Mouse (Mus musculus) urinary bladder, postnatal 14 days (tissue): ENCODE data around the gene Myb.
A peak's percentile ranks its signal among the peaks of the same experiment; 100 is the strongest.

ENCODE experiments used
- DNase-seq: peaks from one replicate; pipeline ENCODE4 v3.0.0; 2021; ENCODE audit warnings: low spot score

Myb gene

DNA sequence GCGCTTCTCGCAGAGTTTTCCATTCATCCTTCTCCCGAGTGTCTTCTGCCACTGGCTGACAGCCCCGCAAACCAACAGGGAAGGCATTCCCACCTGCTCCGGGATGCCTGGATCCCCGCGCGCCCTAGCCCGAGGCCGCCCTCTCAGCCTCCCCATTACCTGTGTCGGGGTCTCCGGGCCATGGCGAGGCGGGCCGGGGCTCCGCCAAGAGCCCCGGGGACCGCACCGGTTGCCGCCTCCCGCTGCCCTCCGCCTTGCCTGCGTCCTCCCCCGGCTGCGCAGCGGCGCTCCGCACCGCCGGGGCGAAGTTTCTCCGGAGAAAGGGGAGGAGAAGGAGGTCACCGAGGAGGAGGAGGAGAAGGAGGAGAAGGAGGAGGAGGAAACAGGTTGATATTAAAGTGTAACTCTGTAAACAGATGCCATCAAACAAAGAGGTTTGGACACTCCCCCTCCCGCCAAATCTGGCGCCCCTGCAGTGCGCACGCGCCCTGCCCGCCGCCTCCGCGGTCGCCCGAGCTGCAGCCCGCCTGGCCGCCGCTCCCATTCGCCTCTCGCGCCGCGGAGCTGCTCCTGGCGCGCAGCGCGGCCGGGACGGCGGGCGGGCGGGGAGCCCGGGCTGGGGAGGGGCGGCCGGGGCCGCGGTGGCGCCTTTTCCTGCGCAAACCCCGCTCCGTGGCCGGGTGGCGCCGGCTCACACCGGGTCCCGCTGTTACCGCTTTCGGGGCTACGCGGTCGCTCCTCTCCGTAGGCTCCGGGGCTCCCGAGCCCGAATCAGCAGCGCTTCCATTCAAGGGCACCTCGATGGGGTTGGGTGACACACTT, at the start of gene Myb:
Myb (minus strand) TSS at position 448 of the 822 bp plus-strand sequence.
- DNase-seq = peak; percentile 52

DNA sequence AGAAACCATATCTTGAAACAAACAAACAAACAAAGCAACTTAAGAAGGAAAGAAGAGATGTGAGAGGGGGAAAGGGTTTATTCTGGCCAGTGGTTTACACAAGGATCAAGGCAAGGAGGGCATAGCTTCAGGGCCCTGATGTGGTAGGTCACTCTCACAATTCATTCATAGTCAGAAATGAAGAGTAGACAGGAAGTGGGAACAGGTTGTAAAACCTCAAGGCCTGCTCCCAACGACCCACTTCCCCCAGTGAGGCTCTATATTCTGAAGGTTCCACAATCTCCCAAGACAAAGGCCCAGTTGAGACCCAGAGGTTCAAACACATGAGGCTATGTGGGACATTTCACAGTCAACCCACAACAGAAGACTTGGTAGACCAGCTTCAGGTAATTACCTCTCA, 46.6 kb upstream of the Myb start:
- no peak for DNase-seq

DNA sequence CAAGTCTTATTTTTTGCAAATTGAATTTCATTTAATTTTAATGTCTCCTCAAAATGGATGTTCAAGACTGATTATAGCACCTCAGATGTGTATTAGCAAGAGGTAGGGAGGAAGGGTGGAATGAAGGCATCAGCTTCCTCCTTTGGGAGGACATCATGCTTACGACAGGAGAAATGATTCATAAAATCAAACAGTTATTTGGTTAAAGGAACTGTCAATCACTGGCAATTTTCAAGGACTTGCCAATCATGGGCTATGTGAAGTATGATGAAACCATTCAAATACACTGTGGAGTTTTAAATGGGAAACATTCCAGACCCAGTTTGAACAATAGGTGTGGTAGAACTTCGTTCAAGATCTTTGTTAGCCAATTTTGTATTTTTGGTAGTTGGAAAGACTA, 45.4 kb upstream of the Myb start:
- DNase-seq = no peak

DNA sequence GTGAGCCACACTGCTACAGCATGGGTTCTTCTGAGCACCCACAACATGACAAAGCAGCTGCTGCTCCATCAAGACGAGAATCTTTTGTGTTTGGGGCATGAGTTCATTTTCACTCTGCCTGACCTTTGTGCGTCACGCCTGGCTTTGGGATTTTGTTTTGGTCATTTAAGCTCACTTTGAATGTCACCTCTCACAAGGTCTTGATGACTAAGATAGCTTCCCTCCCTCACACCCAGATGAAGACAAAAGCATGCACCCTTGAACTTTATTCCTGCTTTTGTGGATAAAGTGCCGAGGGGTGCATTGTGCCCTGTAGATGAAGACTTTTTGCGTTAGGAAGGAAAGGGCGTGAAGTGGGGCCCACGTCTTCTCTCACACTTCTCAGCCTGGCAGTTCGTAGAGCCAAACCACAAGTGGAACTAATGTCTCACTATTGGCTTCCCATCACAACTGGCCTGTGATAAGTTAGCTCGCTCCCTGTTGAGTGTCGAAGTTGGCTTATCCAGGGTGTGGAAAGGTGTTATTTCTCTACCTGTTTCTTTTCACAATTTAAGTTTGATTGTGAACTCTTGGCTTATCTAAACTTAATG, 43.8 kb upstream of the Myb start:
- no peak for DNase-seq

DNA sequence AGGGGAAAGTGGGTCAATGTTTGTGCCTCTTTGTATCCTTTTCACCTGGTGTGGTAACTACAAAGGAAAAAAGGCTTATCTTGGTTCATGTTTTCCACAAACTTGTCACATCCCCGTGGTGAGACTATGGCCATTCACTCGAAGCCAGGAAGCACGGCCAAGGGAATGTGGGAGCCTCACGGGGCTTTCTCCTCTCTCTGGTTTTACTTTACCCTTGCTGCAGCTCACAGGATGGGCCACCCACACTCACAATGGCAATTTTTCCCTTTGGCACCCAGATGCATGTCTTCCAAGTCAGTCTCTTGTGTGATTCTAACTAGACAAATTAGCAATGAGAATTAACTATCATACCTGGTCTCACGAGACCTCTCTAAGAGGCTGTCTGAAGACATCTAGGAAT, 43.1 kb upstream of the Myb start:
- no peak for DNase-seq

DNA sequence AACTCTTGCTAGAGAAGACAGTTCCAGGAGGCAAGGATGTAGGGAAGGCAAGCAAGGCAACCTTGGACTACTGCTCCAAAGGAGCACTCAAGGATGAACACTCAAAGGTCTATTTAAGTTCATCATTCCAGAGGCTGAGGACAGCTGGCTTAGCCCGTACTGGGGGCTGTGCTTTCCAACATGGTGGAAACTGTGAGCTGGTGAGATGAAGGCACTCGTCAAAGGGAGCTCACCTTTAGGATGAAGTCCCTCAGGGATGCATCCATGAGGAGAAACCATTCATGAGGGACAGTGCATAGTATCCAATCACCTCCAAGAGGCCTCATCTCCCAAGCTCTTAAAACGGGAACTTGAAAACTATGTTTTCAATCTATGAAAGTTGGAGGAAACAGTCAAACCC, 42.7 kb upstream of the Myb start:
- no peak for DNase-seq

DNA sequence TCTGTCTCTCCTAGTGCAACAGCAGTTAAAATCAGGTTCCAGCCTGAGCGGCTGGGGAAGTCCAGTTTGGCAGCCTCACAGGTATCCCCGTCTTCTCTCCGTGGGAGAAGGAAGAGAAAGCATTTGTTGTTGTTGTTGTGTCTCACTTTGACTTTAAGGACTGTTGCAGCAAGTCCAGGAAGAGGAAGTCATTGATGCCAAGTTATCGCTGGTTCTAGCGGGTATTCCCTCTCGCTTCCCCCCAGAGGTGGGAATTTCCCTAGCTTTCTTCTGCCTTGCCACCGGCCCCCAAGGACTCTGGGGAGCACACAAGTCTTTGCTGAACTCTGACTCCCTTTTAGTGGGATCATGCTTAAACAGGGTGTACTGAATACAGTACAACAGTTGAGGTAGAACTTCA, 40.0 kb upstream of the Myb start:
- DNase-seq = no peak

DNA sequence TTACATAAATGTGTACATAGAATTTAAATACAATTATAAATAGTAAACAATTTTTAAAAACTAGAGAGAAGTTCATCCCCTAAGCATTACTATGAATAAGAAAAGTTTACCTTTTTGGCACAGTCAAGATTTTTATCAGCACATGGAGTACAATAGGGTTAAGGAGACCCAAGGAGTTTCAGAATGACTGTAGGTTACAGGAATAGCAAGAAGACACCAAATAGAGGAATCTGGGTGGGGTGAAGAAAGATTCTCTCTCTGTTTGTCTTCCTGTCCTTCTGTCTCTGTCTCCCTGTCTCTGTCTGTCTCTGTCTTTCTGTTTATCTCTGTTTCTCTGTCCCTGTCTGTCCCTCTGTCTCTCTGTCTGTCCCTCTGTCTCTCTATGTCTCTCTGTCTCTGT, 39.5 kb upstream of the Myb start:
- DNase-seq = no peak

DNA sequence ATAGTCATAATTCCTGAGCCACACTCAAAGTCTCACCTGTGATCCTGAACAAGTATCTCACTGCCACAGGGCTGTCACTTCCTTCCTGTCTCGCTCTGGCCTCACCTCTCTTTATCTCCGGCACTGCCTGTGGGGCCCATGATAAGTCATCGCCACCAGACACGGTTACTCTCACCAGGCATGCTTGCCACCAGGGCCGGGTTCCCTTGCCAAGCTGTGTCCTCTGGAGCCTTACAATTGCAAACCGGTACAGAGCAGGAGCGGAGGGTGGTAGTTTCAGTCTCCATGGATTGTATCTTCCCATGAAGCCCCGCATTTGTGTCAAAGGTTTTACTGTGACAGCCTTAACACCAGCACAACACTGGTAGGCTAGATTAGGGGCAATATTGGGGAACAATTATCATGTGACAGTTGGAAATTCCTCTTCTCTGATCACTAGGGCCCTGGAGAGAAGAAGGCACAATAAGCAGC, 35.9 kb upstream of the Myb start:
- DNase-seq = no peak

DNA sequence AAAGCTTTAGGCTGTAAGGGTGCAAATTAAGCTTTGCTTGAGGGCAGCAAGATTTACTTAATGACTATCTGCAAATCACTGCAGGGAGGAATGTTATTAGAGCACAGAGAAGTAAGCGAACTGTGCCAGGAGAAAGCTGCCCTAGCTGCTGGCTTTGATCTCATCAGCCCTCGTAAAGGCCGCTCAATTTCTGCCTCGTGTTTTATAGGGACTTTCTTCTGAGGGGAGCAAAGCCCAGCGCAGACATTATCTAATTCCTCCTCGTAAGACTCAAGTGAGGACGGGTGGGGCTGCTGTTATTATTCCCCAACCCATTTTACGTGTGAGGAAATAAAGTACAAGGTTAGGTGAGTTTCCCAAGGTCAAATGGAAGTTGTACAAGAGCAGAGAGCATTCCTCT, 34.8 kb upstream of the Myb start:
- DNase-seq = no peak

DNA sequence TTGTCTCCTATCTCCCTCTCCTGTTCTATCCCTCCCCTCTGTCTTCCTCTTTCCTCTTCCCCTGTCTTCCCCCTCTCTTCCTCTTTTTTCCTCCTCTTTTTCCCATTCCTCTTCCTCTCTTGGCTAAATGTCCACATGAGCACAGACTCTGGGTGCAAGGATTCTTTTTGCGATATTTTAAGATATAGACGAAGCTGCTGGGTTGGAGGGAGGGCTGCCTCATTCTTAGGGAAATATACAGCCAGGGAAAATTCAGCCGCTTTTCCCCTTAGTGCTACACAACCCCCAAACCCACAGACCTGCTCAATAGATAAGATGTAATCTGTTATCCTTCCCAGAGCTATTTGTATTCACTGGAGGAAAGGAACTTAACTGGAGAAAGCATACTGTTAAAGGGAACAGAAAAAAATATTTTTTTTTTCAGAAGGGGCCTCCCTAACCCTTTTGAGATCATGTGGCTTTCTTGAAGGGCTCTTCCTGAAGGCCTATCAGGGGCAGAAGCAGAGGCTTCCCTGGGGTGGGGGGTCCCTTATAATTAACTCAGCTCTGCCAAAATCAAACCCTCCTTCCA, 33.2 kb upstream of the Myb start:
- DNase-seq = no peak

DNA sequence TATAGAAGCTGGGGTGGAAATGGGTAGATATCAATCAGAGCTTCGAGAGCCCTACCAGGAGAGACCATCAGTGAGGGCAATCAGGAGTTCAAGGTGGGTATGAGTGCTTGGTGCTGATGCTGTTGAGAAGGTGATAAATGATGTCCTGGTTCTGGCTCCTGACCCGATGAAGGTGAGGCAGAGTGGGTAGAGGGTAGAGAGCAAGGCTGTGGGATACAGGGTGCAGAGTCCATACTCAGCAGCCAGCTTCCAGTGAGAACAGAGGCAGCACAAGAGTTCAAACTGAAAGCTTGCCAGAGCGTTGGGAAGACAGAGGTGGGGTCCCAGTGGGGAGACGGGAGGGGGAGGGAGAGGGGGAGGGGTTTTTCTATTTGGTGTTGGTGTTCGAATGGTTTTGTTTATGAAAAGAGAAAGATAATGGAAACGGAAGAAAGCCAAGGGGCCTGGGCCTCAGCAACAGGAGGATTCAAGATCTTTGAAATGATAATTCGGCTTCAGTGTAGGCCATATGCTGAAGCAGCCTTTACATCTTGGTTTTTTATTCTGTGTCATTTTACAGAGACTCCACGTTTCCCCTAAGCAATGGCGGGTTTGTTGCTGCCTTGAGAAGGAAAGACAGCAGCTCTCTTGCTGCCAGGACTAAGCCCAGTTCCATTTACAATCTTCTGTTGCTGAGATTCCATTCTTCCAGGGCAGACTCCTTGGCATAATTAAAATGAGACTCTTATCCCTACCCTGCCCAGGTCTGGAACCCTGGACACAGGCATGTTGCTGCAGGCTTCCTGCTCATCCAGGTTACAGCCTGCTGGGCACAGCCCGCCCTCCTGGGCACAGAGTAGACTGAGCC, 32.5 kb upstream of the Myb start:
- DNase-seq = no peak

DNA sequence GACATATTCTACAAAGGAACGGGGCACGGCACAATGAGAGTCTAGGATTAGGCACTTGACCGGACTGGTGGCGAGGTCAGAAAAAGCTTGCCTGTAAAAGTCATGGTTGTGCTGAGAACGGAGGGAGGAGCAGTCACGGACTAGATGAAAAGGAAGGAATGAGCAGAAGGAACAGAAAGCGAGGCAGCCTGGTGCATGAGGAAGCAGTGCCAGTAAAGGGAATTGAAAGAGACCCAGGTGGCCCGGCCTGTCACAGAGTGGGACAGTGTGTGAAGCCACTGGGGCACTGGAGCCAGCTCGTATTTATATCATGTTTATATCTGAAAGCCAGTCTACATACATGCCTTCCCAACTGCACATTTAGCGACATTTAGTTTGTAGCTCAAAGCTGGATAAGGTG, 31.7 kb upstream of the Myb start:
- DNase-seq = no peak

DNA sequence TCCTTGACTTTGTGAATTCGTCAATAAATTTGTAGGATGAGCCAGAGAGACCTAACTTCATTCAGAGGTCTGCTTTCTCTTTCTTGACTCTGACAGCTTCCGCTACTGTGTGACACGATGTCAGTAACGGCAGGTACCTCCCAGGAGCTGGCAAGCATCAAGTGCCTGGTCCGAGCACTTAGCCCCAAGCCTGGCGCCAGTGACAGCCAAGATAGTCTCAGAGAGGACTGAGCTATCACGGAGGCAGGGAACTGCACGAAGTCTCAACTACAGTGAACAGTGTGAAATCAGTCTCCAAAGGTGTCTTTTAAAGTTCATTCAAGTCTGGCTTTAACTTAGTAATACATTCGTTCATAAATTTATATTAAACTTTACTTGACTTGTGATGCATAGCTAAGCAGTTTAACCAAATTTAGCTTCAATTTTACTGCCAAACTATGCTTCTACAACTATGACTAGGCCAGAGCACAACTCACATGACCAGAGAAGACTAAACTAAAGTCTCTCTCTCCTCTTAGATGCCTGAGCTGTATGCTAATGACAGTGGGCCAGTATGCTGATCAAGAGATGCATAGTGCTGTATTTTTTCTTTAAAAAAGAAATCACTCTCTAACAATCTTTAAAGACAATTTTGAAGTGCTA, 29.1 kb upstream of the Myb start:
- DNase-seq = no peak

DNA sequence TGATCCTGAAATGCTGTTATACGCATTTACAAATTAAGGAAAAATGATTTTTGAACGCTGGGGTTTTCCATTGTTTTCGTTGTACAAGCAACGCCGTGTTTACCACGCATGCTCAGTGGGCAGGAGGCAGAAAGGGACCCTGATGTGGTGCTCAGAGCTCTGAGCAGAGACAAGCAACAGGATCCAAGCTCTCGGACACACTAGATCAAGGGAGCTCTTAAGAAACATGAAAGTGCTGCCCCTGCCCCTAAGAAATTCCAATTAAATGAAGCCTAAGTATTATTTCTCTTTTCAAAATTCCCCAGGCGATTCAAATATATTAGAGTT, 28.5 kb upstream of the Myb start:
- no peak for DNase-seq

DNA sequence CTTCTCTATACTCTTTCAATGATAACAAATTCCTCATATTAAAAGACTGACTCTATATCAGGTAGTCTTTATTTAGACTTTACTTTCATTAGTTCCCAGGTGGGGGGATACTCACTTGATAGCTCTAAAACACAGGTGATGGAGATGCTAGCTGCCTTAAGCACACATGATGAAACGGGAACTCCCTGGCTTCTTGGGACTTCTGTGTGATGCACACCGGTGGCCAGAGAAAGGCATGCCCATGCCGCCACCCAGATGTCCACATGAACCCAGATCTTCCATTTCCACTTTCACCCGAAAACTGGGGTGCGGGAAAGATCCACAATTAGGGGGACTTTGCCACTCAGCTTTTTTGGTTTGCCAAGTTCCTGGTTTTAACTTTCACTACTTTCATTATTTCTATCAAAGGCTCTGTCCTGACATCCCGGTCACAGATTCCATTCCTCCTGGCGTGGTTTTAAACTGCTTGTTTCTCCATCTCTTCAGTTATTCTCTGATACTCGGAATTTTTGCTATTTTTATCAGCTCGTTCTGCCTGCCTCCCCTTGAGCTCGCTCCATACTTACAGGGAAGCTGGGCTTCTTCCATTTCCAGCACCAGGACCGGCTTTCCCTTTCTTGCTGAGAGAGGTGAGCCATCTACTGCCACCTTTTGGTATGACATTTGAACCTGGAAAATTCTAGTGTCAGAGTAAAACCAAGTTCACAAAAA, 27.9 kb upstream of the Myb start:
- DNase-seq = peak; percentile 50

DNA sequence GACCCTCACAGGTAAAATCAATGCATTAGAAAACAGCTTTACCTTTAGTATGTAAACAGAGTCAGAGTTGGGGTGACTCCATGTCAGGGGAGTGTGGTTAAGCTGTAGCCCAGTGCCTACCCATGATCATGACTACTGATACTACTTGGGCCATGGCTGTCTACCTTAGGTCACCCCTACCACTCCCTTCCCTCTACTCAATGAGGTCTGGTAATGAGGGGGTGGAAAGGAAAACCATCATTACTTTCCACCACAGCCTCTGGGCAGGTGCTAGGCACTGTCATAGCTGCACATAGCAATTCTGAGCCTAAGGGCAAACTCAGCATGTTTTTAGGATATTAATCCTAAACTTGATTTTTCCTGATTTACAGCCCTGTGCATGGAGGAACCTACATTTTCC, 27.1 kb upstream of the Myb start:
- no peak for DNase-seq

DNA sequence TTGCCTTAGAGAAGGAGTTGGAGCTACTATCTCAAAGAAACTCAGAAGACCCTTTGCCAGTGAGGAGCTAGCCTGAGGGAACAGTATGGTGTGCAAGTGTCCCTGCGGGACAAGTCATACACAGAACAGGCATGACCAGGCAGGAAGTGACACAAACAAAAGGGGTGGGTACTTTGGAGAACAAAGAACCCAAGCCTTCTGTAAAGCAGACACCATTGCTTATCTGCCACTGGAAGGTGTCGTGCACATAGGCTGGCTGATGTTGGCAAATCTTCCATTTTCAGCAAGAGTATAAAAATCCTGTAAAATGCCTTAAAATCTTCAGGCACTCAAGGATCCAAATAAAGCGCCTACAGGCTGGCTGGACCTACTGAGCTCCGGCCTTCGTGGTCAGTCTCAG, 25.9 kb upstream of the Myb start:
- DNase-seq = no peak

DNA sequence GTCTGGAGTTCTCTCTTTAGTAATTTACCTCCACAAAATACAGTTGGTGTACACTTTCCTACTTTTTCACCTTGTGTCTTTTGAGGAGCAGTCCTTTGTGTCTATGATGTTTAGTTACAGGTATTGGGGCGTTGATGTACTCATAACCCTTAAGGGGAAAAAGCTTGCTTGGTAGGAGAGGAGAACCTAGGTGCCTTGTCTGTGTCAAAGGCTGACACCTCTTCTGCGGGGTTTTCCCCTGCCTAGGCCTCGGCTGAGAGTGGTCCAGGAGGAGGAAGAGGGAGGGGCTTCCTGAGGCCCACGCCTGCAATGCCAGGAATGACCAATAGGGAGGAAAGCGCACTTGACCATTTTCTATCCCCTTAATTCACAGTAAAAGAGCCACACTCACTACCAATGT, 17.9 kb upstream of the Myb start:
- no peak for DNase-seq

DNA sequence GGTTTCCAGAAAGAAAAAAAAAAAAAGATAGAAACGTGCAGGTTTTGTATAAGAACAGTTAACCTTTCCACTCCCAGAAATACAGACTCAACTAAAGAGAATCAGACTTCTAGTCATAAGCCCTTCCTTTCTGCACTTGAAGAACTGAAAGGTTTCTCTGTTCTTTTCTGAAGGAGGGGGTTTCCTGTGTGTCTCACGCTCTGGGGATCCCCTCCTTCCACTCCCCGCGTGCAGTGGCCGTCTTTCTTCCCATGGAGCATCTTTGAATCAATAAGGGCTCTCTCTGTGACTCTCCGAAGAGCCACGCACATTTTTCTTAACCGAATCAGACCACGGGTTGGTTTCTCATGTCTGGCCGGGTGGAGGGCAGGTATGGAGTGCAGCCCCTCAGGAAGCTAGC, 17.5 kb upstream of the Myb start:
- no peak for DNase-seq

DNA sequence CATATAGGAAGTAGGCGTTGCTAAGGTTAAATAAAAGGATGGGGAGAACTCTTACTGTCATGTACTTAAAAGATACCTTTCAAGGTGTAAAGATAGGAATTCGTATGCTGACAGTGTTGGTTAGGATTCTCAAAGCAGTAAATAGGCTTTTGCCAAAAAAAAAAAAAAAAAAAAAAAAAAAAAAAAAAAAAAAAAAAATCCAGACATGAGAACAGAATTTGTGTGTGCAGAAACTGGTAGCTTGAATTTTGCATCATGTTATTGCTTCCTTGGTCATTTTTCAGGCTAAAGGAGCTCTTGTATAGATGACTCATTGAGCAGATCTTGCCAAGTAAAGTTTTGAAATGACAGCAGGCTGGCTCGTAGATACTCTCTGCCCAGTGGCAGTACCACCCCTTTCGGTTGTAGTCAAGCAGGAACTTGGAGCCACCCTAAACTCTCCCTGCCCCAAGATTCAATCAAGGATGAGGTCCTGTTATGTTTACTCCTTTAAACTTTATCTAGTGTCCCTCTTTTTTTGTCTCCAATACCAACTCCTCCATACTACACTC, 11.9 kb upstream of the Myb start:
- no peak for DNase-seq
